Mouse (Mus musculus) bone marrow macrophage, adult 2 months (primary cell): Measurements from ENCODE around the gene Trim14.
"Not testable (repeated sequence)": the region's sequence is repeated elsewhere in the genome, so short reads cannot be mapped to it uniquely, and the experiment has no call there.

ENCODE experiments used
- CTCF ChIP-seq: IDR thresholded peaks from 2 replicates; pipeline ENCODE4 v1.5.1; 2012; ENCODE audit warnings: low read depth, mild to moderate bottlenecking, low read length, moderate library complexity
- POLR2A ChIP-seq: IDR thresholded peaks from 2 replicates; pipeline ENCODE4 v1.6.1; 2012; ENCODE audit warnings: mild to moderate bottlenecking, low read depth, low read length, borderline replicate concordance

- not testable (repeated sequence) for TF ChIP-seq POLR2A, CTCF
Observed at GRCm38 (mm10) chr4:46581577-46581976, 45.6 kb upstream of the Trim14 start.
